11 mouse cellular contexts compared by ENCODE assay signal in genomic region chr5:54235226-54235625, GRCm38 (mm10).
DNase-seq lines count a peak whose midpoint lies in the region; ATAC-seq lines count a peak whose summit lies in the region.
"Had no signal": no experiment of that assay in that cellular context is flagged by ENCODE, and none has a peak within 500 bp of the region (broad histone marks: within the 10 kb centered on the region; RNA-seq: fewer than 3 reads in every experiment).

No protein-coding gene starts in this region.

- H3K4me2 ChIP-seq in midbrain, embryonic 14.5 days (ENCODE audit: low read length): no peak overlapping the region
- H3K4me2 ChIP-seq in midbrain, embryonic 16.5 days (ENCODE audit: low read length): no peak overlapping the region

- H3K4me3 ChIP-seq in midbrain, embryonic 14.5 days (replicated peaks; ENCODE audit: low read depth, low read length): no peak overlapping the region
- H3K4me3 ChIP-seq in midbrain, embryonic 16.5 days (ENCODE audit: low read depth, low read length): no peak overlapping the region

- no peaks in the 10 kb centered on the region for H3K36me3 ChIP-seq in midbrain, embryonic 14.5 days (ENCODE audit: control insufficient read depth, insufficient read depth, low read length)
- no peaks in the 10 kb centered on the region for H3K36me3 ChIP-seq in midbrain, embryonic 16.5 days (ENCODE audit: control insufficient read depth, insufficient read depth, low read length)

- peak; percentile 36; the same call in 1 of the 2 replicates for ATAC-seq in cerebellum, adult (ENCODE audit: insufficient number of reproducible peaks, low FRiP score, low TSS enrichment)
- no peak for ATAC-seq in midbrain, embryonic 14.5 days (ENCODE audit: low FRiP score, low TSS enrichment)
- no peak for ATAC-seq in midbrain, embryonic 16.5 days

- no peak for DNase-seq in cerebellum, postnatal 25 days
- peak; percentile 11 for DNase-seq in midbrain, embryonic 14.5 days
- DNase-seq in layer of hippocampus, postnatal 14 days (ENCODE audit: low spot score in 2 of 2): peak; percentile 11 to 34
- DNase-seq in right cerebral cortex, postnatal 14 days: peak; percentile 9
- DNase-seq in MN1 (ENCODE audit: low spot score): no peak
- no peak for DNase-seq in cerebellum, postnatal 10 days
- DNase-seq: heart, adult 18-20 months; heart, postnatal 10 days; lung, adult 18-20 months had no signal

- H3K9ac ChIP-seq in midbrain, embryonic 14.5 days (replicated peaks; ENCODE audit: low read length): no peak overlapping the region
- H3K9ac ChIP-seq in midbrain, embryonic 16.5 days (ENCODE audit: low read depth, low read length): no peak overlapping the region

- no peaks in the 10 kb centered on the region for H3K4me1 ChIP-seq in midbrain, embryonic 14.5 days (ENCODE audit: control insufficient read depth, insufficient read depth, low read length)
- H3K4me1 ChIP-seq in midbrain, embryonic 16.5 days (ENCODE audit: control insufficient read depth, insufficient read depth, low read length): no peaks in the 10 kb centered on the region

- no peaks in the 10 kb centered on the region for H3K27me3 ChIP-seq in midbrain, embryonic 14.5 days (ENCODE audit: control insufficient read depth, insufficient read depth, low read length)
- no peaks in the 10 kb centered on the region for H3K27me3 ChIP-seq in midbrain, embryonic 16.5 days (ENCODE audit: control insufficient read depth, insufficient read depth, low read depth, low read length)

- whole genome bisulfite sequencing in midbrain, embryonic 14.5 days: 52% methylated on average over 6 of the region's 6 CpGs
- 51% methylated on average over 6 of the region's 6 CpGs for WGBS in midbrain, embryonic 16.5 days

- H3K9me3 ChIP-seq in midbrain, embryonic 14.5 days (ENCODE audit: control insufficient read depth, low read length): no peaks in the 10 kb centered on the region
- H3K9me3 ChIP-seq in midbrain, embryonic 16.5 days (replicated peaks; ENCODE audit: control insufficient read depth, low read length, poor library complexity, severe bottlenecking): no peaks in the 10 kb centered on the region

- no peak overlapping the region for H3K27ac ChIP-seq in midbrain, embryonic 14.5 days (replicated peaks; ENCODE audit: low read depth, low read length)
- no peak overlapping the region for H3K27ac ChIP-seq in midbrain, embryonic 16.5 days (ENCODE audit: low read length)

Comparison
In these comparisons a context has a peak if more than half of its experiments do, and no peak if none do; other contexts are left out.
1. DNase-seq: peak in midbrain, embryonic 14.5 days (single experiment), layer of hippocampus, postnatal 14 days (2 of 2) and right cerebral cortex, postnatal 14 days (single experiment); none in cerebellum, postnatal 25 days (0 of 2), MN1 (single experiment) and cerebellum, postnatal 10 days (0 of 2).